Mouse (Mus musculus) hindbrain, embryonic 15.5 days (tissue): ENCODE measurements around the gene Exoc3. TPM values are rescaled to one million over a fixed set of nuclear protein-coding genes. Genes with fewer than 3 reads are reported as not detected.

ENCODE experiments used
- ATAC-seq: fragments of 200-750 bp; cut with Nextera tagmentation; 2 replicates; pipeline ENCODE4 v1.8.0; 2017; ENCODE audit warnings: low read depth, moderate number of reproducible peaks, moderate TSS enrichment; ENCODE audit not compliant: low FRiP score
- H3K27ac ChIP-seq: fragments of 300-500 bp; sonication (generic); replicated peaks from 2 replicates; pipeline ENCODE4 v1.5.1; 2015; ENCODE audit warnings: mild to moderate bottlenecking, inconsistent platforms
- H3K27me3 ChIP-seq: fragments of 300-500 bp; sonication (generic); 2 replicates; pipeline ENCODE4 v1.6.1; 2015; ENCODE audit warnings: control low read depth, inconsistent platforms
- H3K36me3 ChIP-seq: fragments of 300-500 bp; sonication (generic); 2 replicates; pipeline ENCODE4 v1.6.1; 2015; ENCODE audit warnings: control low read depth, inconsistent platforms
- H3K4me1 ChIP-seq: fragments of 300-500 bp; sonication (generic); replicated peaks from 2 replicates; pipeline ENCODE4 v1.6.1; 2015; ENCODE audit warnings: control low read depth, inconsistent platforms
- H3K4me2 ChIP-seq: fragments of 300-500 bp; sonication (generic); 2 replicates; pipeline ENCODE4 v1.6.1; 2015; ENCODE audit warnings: moderate library complexity, mild to moderate bottlenecking, inconsistent platforms
- H3K4me3 ChIP-seq: fragments of 300-500 bp; sonication (generic); 2 replicates; pipeline ENCODE4 v1.5.1; 2015; ENCODE audit warnings: mild to moderate bottlenecking, inconsistent platforms
- H3K9ac ChIP-seq: fragments of 300-500 bp; sonication (generic); 2 replicates; pipeline ENCODE4 v1.6.1; 2015; ENCODE audit warnings: inconsistent platforms
- H3K9me3 ChIP-seq: fragments of 300-500 bp; sonication (generic); 2 replicates; pipeline ENCODE4 v1.6.1; 2016; ENCODE audit warnings: control low read depth, inconsistent platforms
- WGBS: fragments of 180-500 bp; shearing (Covaris S2); methylation state at CpG from one replicate; pipeline ENCODE4 v1.1.7; 2015; 5-methylcytosine and 5-hydroxymethylcytosine counted together
- polyA plus RNA-seq: library from polyadenylated mRNA; unstranded; fragments of >200 nt; fragmentation: Nextera tagmentation; extraction: Ambion mirVana; gene quantifications from 2 replicates; pipeline ENCODE4 v1.2.1, GENCODE M21; 2015

Gene Exoc3
- polyA plus RNA-seq, 1 experiment from 2014 or later, result 117 TPM

DNA sequence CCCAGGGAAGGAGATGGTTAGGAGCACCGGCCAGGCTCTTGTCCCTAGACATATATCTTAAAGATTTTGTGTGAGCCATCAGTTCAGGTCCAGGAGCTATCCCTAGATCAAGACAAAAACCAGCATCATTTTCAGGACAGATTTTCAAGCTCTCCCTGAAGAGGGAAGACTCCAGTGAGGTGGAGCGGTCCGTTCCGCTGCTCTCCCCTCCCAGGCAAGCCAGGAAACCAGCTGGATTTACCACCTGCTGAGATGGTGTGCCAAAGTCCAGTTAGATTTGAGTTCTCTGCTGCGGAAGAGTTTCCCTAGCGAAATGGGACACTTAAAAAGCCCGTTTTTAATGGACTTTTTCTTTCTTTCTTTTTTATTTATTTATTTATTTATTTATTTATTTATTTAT is 81.0 kb downstream of the Exoc3 start:
- Histone ChIP-seq H3K27ac (no peak overlapping the region), H3K9ac (no peak overlapping the region), H3K4me1 (no peaks in the 10 kb centered on the region), H3K4me3 (no peak overlapping the region), H3K9me3 (no peaks in the 10 kb centered on the region), H3K4me2 (no peak overlapping the region), H3K36me3 (no peaks in the 10 kb centered on the region), H3K27me3 (peaks cover 17% of the 10 kb centered on the region)
- no peak for ATAC-seq
- 79% methylated on average over 7 of the region's 7 CpGs for WGBS

DNA sequence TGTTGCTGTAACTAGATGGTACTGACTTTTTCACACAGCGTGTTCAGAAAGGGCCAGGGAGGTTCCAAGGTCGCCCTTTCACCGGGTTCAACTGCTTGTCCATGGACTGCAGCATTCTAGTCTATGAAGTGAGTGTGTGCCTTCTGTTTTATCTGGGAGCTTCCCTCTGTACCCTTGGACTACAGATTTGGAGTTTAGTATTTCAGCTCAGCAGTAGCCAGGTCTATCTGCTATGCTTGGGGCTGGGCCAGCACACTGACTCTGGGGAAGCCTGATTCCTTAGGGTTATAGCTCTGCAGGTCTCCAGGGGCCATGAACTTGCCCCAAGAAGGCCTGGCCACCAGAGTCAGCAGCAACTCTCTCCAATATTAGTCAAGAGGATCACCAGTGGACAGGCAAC is 85.9 kb downstream of the Exoc3 start:
- H3K36me3 ChIP-seq, result no peaks in the 10 kb centered on the region
- H3K4me1 ChIP-seq, result peaks cover 9% of the 10 kb centered on the region
- H3K27me3 ChIP-seq, result peaks cover 44% of the 10 kb centered on the region
- no peak overlapping the region for H3K4me2 ChIP-seq
- H3K4me3 ChIP-seq, result no peak overlapping the region
- ATAC-seq, result no peak
- 69% methylated on average over 3 of the region's 3 CpGs for WGBS
- H3K27ac ChIP-seq, result no peak overlapping the region
- no peaks in the 10 kb centered on the region for H3K9me3 ChIP-seq
- no peak overlapping the region for H3K9ac ChIP-seq

DNA sequence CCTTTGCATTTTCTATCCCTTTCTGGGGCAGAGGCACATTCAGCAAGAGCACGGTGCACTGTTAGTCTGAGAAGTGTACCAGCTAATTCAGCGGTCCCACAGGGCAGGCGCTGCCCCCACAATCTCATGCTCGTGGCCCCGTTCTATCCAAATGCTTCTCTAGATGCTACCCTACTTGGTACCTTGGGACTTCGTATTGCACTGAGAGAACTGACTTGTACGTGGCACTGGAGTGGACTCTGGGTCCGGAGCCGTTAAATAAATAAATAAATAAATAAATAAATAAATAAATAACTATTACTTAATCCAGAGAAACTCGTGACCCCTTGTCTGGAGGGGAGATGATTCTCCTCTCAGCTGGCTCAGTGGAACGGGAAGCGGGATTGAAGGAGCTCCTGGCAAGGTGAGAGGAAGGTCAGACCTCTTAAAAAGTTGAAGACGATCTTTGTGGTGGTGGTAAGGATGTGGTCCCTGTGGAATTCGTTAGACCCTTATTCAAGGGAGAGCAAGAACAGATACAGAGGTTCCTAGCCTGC is 86.7 kb downstream of the Exoc3 start:
- WGBS, result 36% methylated on average over 14 of the region's 14 CpGs
- peak overlapping the region; percentile 85 for H3K4me2 ChIP-seq
- no peak for ATAC-seq
- H3K9me3 ChIP-seq, result no peaks in the 10 kb centered on the region
- peak overlapping the region; percentile 44 for H3K4me3 ChIP-seq
- no peaks in the 10 kb centered on the region for H3K36me3 ChIP-seq
- no peak overlapping the region for H3K27ac ChIP-seq
- peaks cover 9% of the 10 kb centered on the region for H3K4me1 ChIP-seq
- H3K27me3 ChIP-seq, result peaks cover 44% of the 10 kb centered on the region
- H3K9ac ChIP-seq, result 0 out of 2 replicates have a peak overlapping the region, but pooled peaks have one; percentile 38

- Histone ChIP-seq H3K27me3 (peaks cover 44% of the 10 kb centered on the region), H3K9ac (peak within 1 kb of the TSS; percentile 38), H3K4me2 (peak within 1 kb of the TSS; percentile 85), H3K36me3 (no peaks in the 10 kb centered on the region), H3K4me1 (peaks cover 9% of the 10 kb centered on the region), H3K4me3 (peak within 1 kb of the TSS; percentile 44), H3K9me3 (no peaks in the 10 kb centered on the region), H3K27ac (no peak within 1 kb of the TSS)
- 1% methylated on average over 35 of the region's 35 CpGs for WGBS
- peak; percentile 64 for ATAC-seq
These were observed 87.4 kb downstream of the Exoc3 start, which contains the start of gene Slc9a3 for GRCm38 (mm10) chr13:74121141-74121602. Gene Slc9a3, plus strand, starts transcription at chr13:74121457.

Other genes with a start within 250 kb of the Exoc3 start
- gene Zdhhc11, start 244.9 kb downstream of the Exoc3 start, polyA plus RNA-seq, result not detected in 2 replicates
- 11.4 and 11.8 TPM in 2 replicates for gene Tppp, start 199.3 kb downstream of the Exoc3 start, polyA plus RNA-seq
- 6.5 and 7.8 TPM in 2 replicates for gene Cep72, start 146.4 kb downstream of the Exoc3 start, polyA plus RNA-seq
- 0.10 and 0.24 TPM in 2 replicates for gene Slc9a3, start 87.3 kb downstream of the Exoc3 start, polyA plus RNA-seq
- gene Ahrr, start 83.6 kb upstream of the Exoc3 start, polyA plus RNA-seq, result 0.26 and 0.64 TPM in 2 replicates
- gene Pdcd6, start 108.8 kb upstream of the Exoc3 start, polyA plus RNA-seq, result 116 and 117 TPM in 2 replicates
- gene Sdha, start 141.5 kb upstream of the Exoc3 start, polyA plus RNA-seq, result 231 and 234 TPM in 2 replicates
- 42.5 and 45.9 TPM in 2 replicates for gene Ccdc127, start 141.6 kb upstream of the Exoc3 start, polyA plus RNA-seq
- gene Lrrc14b, start 155.3 kb upstream of the Exoc3 start, polyA plus RNA-seq, result not detected in 2 replicates
- 7.0 and 7.9 TPM in 2 replicates for gene Zfp72, start 182.1 kb upstream of the Exoc3 start, polyA plus RNA-seq
- 86.7 and 108 TPM in 2 replicates for gene Ftl1-ps1, start 191.0 kb upstream of the Exoc3 start, polyA plus RNA-seq